Comparison of ENCODE assay signal across 21 mouse cellular contexts in genomic region chr4:83170741-83171140, GRCm38 (mm10).
A peak's percentile ranks its signal among the peaks of the same experiment; 100 is the strongest.
DNase-seq lines count a peak whose midpoint lies in the region; ATAC-seq and TF ChIP-seq lines count a peak whose summit lies in the region.
"Had no signal": no experiment of that assay in that cellular context is flagged by ENCODE, and none has a peak within 500 bp of the region (broad histone marks: within the 10 kb centered on the region; RNA-seq: fewer than 3 reads in every experiment).

No protein-coding gene starts in this region.

- no peak overlapping the region for H3K9ac ChIP-seq in hindbrain, postnatal 0 days (replicated peaks; ENCODE audit: low read length)
- H3K9ac ChIP-seq in embryonic facial prominence, embryonic 14.5 days (ENCODE audit: low read depth, low read length) = no peak overlapping the region
- H3K9ac ChIP-seq: heart, embryonic 13.5 days; hindbrain, embryonic 15.5 days; limb, embryonic 13.5 days; liver, embryonic 14.5 days; lung, embryonic 15.5 days had no signal

- DNase-seq in hindbrain, embryonic 10.5 days (ENCODE audit: low spot score) = peak; percentile 50
- DNase-seq in hindbrain, postnatal 0 days (ENCODE audit: low spot score) = no peak
- DNase-seq in kidney, postnatal 14 days = peak; percentile 11
- no peak for DNase-seq in kidney, adult 8-10 months
- DNase-seq in embryo, embryonic 10.5 days (ENCODE audit: low spot score) = peak; percentile 72
- no peak for DNase-seq in embryonic facial prominence, embryonic 14.5 days (ENCODE audit: low spot score)
- no peak for DNase-seq in B cell, adult 2 months
- DNase-seq in thymus, adult 2 months = no peak
- DNase-seq: adrenal gland, postnatal 36 days; cerebellum, adult 18-20 months; layer of hippocampus, adult 9-11 months; midbrain, embryonic 14.5 days; thymus, postnatal 25 days had no signal

- ATAC-seq in hindbrain, postnatal 0 days = no peak
- ATAC-seq in embryonic facial prominence, embryonic 14.5 days (ENCODE audit: low read depth) = no peak
- ATAC-seq: intestine, postnatal 0 days had no signal

- TF ChIP-seq POLR2A in thymus, adult 2 months (IDR thresholded peaks at IDR 0.05; ENCODE audit: control insufficient read depth, extremely low read depth, insufficient read depth, low read length, poor library complexity) = no peak

- no peak overlapping the region for H3K4me3 ChIP-seq in hindbrain, embryonic 10.5 days
- H3K4me3 ChIP-seq in hindbrain, postnatal 0 days (ENCODE audit: low read length) = no peak overlapping the region
- no peak overlapping the region for H3K4me3 ChIP-seq in embryonic facial prominence, embryonic 14.5 days (ENCODE audit: low read depth, low read length)
- H3K4me3 ChIP-seq in thymus, adult 2 months (ENCODE audit: control insufficient read depth, insufficient read depth, low read length) = no peak overlapping the region
- H3K4me3 ChIP-seq: heart, embryonic 13.5 days; hindbrain, embryonic 15.5 days; limb, embryonic 13.5 days; lung, embryonic 15.5 days; myocyte had no signal

- peaks cover 14% of the 10 kb centered on the region for H3K4me1 ChIP-seq in hindbrain, embryonic 10.5 days (replicated peaks)
- no peaks in the 10 kb centered on the region for H3K4me1 ChIP-seq in hindbrain, postnatal 0 days (ENCODE audit: insufficient read depth, low read length)
- 0 out of 2 replicates have a peak, but pooled peaks cover 11% of the 10 kb centered on the region for H3K4me1 ChIP-seq in embryonic facial prominence, embryonic 14.5 days (ENCODE audit: control insufficient read depth, insufficient read depth, low read length)
- no peaks in the 10 kb centered on the region for H3K4me1 ChIP-seq in thymus, adult 2 months (replicated peaks; ENCODE audit: control insufficient read depth, insufficient read depth, low read length)
- H3K4me1 ChIP-seq: hindbrain, embryonic 15.5 days had no signal

- H3K27ac ChIP-seq in hindbrain, embryonic 10.5 days = peak overlapping the region; percentile 3; the same call in 1 of the 2 replicates
- H3K27ac ChIP-seq in hindbrain, postnatal 0 days = no peak overlapping the region
- 0 out of 2 replicates have a peak overlapping the region, but pooled peaks have one; percentile 30 for H3K27ac ChIP-seq in embryonic facial prominence, embryonic 14.5 days (replicated peaks; ENCODE audit: low read depth, low read length)
- H3K27ac ChIP-seq in thymus, adult 2 months (ENCODE audit: control insufficient read depth, insufficient read depth, low read length) = no peak overlapping the region
- H3K27ac ChIP-seq: heart, embryonic 13.5 days; hindbrain, embryonic 15.5 days; limb, embryonic 13.5 days; liver, embryonic 14.5 days; lung, embryonic 15.5 days; macrophage had no signal

- no peak for TF ChIP-seq CTCF in hindbrain, postnatal 0 days (IDR thresholded peaks at IDR 0.05; ENCODE audit: low read depth)
- TF ChIP-seq CTCF in thymus, adult 2 months (IDR thresholded peaks at IDR 0.05; ENCODE audit: borderline replicate concordance, control insufficient read depth, extremely low read depth, insufficient read depth, low read length, poor library complexity) = no peak

- H3K4me2 ChIP-seq in hindbrain, postnatal 0 days (ENCODE audit: low read depth, low read length) = no peak overlapping the region
- H3K4me2 ChIP-seq in embryonic facial prominence, embryonic 14.5 days (ENCODE audit: low read depth, low read length) = no peak overlapping the region
- H3K4me2 ChIP-seq: heart, embryonic 13.5 days; hindbrain, embryonic 15.5 days; limb, embryonic 13.5 days; lung, embryonic 15.5 days had no signal

- 29% methylated on average over 9 of the region's 9 CpGs for WGBS in hindbrain, embryonic 10.5 days
- WGBS in hindbrain, postnatal 0 days = 45% methylated on average over 9 of the region's 9 CpGs
- 46% methylated on average over 9 of the region's 9 CpGs for WGBS in embryonic facial prominence, embryonic 14.5 days
- 92% methylated on average over 9 of the region's 9 CpGs for WGBS in thymus, adult 2 months

- H3K9me3 ChIP-seq in hindbrain, embryonic 10.5 days = no peaks in the 10 kb centered on the region
- H3K9me3 ChIP-seq in hindbrain, postnatal 0 days (ENCODE audit: low read length) = no peaks in the 10 kb centered on the region
- H3K9me3 ChIP-seq in embryonic facial prominence, embryonic 14.5 days (ENCODE audit: control insufficient read depth, low read length) = no peaks in the 10 kb centered on the region
- H3K9me3 ChIP-seq: heart, embryonic 13.5 days; hindbrain, embryonic 15.5 days; limb, embryonic 13.5 days; lung, embryonic 15.5 days had no signal

- no peaks in the 10 kb centered on the region for H3K27me3 ChIP-seq in hindbrain, embryonic 10.5 days (ENCODE audit: insufficient read depth, poor library complexity, severe bottlenecking)
- no peaks in the 10 kb centered on the region for H3K27me3 ChIP-seq in hindbrain, postnatal 0 days (ENCODE audit: insufficient read depth, low read length)
- no peaks in the 10 kb centered on the region for H3K27me3 ChIP-seq in embryonic facial prominence, embryonic 14.5 days (replicated peaks; ENCODE audit: control insufficient read depth, insufficient read depth, low read length)
- H3K27me3 ChIP-seq in thymus, adult 2 months (ENCODE audit: control insufficient read depth, insufficient read depth, low read length) = no peaks in the 10 kb centered on the region
- H3K27me3 ChIP-seq: heart, embryonic 13.5 days; hindbrain, embryonic 15.5 days; limb, embryonic 13.5 days; lung, embryonic 15.5 days had no signal

- no peaks in the 10 kb centered on the region for H3K36me3 ChIP-seq in hindbrain, embryonic 10.5 days
- H3K36me3 ChIP-seq in hindbrain, postnatal 0 days (ENCODE audit: insufficient read depth, low read length) = no peaks in the 10 kb centered on the region
- no peaks in the 10 kb centered on the region for H3K36me3 ChIP-seq in embryonic facial prominence, embryonic 14.5 days (ENCODE audit: control insufficient read depth, insufficient read depth, low read length)
- H3K36me3 ChIP-seq in thymus, adult 2 months (ENCODE audit: control insufficient read depth, insufficient read depth, low read length) = no peaks in the 10 kb centered on the region
- H3K36me3 ChIP-seq: heart, embryonic 13.5 days; hindbrain, embryonic 15.5 days; limb, embryonic 13.5 days; lung, embryonic 15.5 days had no signal

Comparison
In these comparisons a context has a peak if more than half of its experiments do, and no peak if none do; other contexts are left out.
1. DNase-seq: peak in hindbrain, embryonic 10.5 days (single experiment), kidney, postnatal 14 days (single experiment) and embryo, embryonic 10.5 days (single experiment); none in hindbrain, postnatal 0 days (single experiment), kidney, adult 8-10 months (0 of 2), embryonic facial prominence, embryonic 14.5 days (single experiment), B cell, adult 2 months (0 of 2) and thymus, adult 2 months (single experiment).
2. H3K27ac ChIP-seq: peak in hindbrain, embryonic 10.5 days (single experiment) and embryonic facial prominence, embryonic 14.5 days (single experiment); none in hindbrain, postnatal 0 days (single experiment) and thymus, adult 2 months (single experiment).